Comparison of ENCODE assay signal across 7 mouse cellular contexts in the genomic region with DNA sequence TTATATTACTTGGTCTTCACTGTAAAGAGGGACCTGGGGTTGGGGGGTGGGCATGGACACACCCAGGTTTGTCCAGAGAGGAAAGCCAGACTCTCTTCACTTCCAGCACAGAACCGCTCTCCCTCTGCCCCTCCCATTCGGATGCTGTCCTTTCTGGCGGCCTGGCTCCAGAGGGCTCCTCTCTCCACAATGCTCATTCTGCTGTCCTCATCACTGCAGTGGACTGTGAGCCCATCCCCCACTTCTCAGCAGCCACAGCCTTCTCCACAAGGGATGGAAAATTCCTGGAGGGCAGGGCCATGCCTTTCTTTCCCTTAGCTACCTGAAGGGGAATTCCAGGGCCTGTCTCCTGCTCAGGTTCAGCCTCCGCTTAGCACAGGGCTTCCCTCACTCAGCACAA. TPM values are rescaled to one million over a fixed set of nuclear protein-coding genes. Genes with fewer than 3 reads are reported as not detected.
A peak's percentile ranks its signal among the peaks of the same experiment; 100 is the strongest.
DNase-seq lines count a peak whose midpoint lies in the region; ATAC-seq and TF ChIP-seq lines count a peak whose summit lies in the region.

No protein-coding gene starts in this region.

- H3K4me3 ChIP-seq in midbrain, embryonic 10.5 days = no peak overlapping the region
- no peak overlapping the region for H3K4me3 ChIP-seq in midbrain, embryonic 15.5 days
- H3K4me3 ChIP-seq in kidney, adult 2 months (ENCODE audit: insufficient read depth, low read depth, low read length) = no peak overlapping the region

- 31% methylated on average over 4 of the region's 4 CpGs for WGBS in midbrain, embryonic 10.5 days
- WGBS in midbrain, embryonic 15.5 days = 27% methylated on average over 4 of the region's 4 CpGs
- 46% methylated on average over 4 of the region's 4 CpGs for WGBS in kidney, adult 2 months

- ATAC-seq in midbrain, embryonic 15.5 days (replicated peaks) = no peak

- H3K4me2 ChIP-seq in midbrain, embryonic 15.5 days = no peak overlapping the region

- peak overlapping the region; percentile 58 for H3K27ac ChIP-seq in midbrain, embryonic 10.5 days (replicated peaks)
- no peak overlapping the region for H3K27ac ChIP-seq in midbrain, embryonic 15.5 days
- H3K27ac ChIP-seq in kidney, adult 2 months (ENCODE audit: insufficient read depth, low read depth, low read length) = no peak overlapping the region

- no peak for TF ChIP-seq POLR2A in kidney, adult 2 months (IDR thresholded peaks at IDR 0.05; ENCODE audit: low read depth, low read length)

- peaks cover 45% of the 10 kb centered on the region for H3K4me1 ChIP-seq in midbrain, embryonic 10.5 days
- H3K4me1 ChIP-seq in midbrain, embryonic 15.5 days = no peaks in the 10 kb centered on the region
- no peaks in the 10 kb centered on the region for H3K4me1 ChIP-seq in kidney, adult 2 months (ENCODE audit: control insufficient read depth, insufficient read depth, low read length)

- H3K9me3 ChIP-seq in midbrain, embryonic 10.5 days (replicated peaks) = no peaks in the 10 kb centered on the region
- no peaks in the 10 kb centered on the region for H3K9me3 ChIP-seq in midbrain, embryonic 15.5 days

- no peaks in the 10 kb centered on the region for H3K36me3 ChIP-seq in midbrain, embryonic 10.5 days
- no peaks in the 10 kb centered on the region for H3K36me3 ChIP-seq in midbrain, embryonic 15.5 days (replicated peaks)
- no peaks in the 10 kb centered on the region for H3K36me3 ChIP-seq in kidney, adult 2 months (ENCODE audit: control insufficient read depth, insufficient read depth, low read length)

- DNase-seq in midbrain, embryonic 10.5 days (ENCODE audit: low spot score) = peak; percentile 30
- peak; percentile 78 for DNase-seq in cerebellum, postnatal 10 days
- peak; percentile 53 for DNase-seq in kidney, adult 2 months
- peak; percentile 24 for DNase-seq in neural tube, embryonic 10.5 days (ENCODE audit: extremely low spot score, low spot score)
- DNase-seq in thymus, postnatal 4 days = no peak
- no peak for DNase-seq in left cerebral cortex, adult 9 months (ENCODE audit: low spot score in 2 of 2)

- no peak overlapping the region for H3K9ac ChIP-seq in midbrain, embryonic 15.5 days

- TF ChIP-seq CTCF in kidney, adult 2 months (conservative IDR thresholded peaks at IDR 0.05; ENCODE audit: insufficient read depth, insufficient read length, low read depth, low read length) = no peak

- no peaks in the 10 kb centered on the region for H3K27me3 ChIP-seq in midbrain, embryonic 10.5 days (ENCODE audit: low read depth, poor library complexity, severe bottlenecking)
- no peaks in the 10 kb centered on the region for H3K27me3 ChIP-seq in midbrain, embryonic 15.5 days (replicated peaks)
- H3K27me3 ChIP-seq in kidney, adult 2 months (replicated peaks; ENCODE audit: control insufficient read depth, insufficient read depth, low read length) = no peaks in the 10 kb centered on the region

RNA-seq across cellular contexts. Expression of gene Tpbgl, which starts 41.9 kb away (rescaled TPM):
- 0.32 and 0.79 TPM in 2 replicates for polyA plus RNA-seq in midbrain, embryonic 10.5 days (2016; fragmentation: Nextera tagmentation; extraction: Ambion mirVana)
- 1.1 and 1.4 TPM in 2 replicates for polyA plus RNA-seq in midbrain, embryonic 15.5 days (2015; fragmentation: Nextera tagmentation; extraction: Ambion mirVana)
- 3.8 and 4.0 TPM in 2 replicates for polyA plus RNA-seq in kidney, adult 2 months (2012; rRNA removed)

RNA-seq across cellular contexts. Expression of gene Slco2b1, which starts 42.3 kb away (rescaled TPM):
- 2.1 and 3.2 TPM in 2 replicates for polyA plus RNA-seq in midbrain, embryonic 10.5 days (2016; fragmentation: Nextera tagmentation; extraction: Ambion mirVana)
- polyA plus RNA-seq in midbrain, embryonic 15.5 days (2015; fragmentation: Nextera tagmentation; extraction: Ambion mirVana) = 6.0 and 7.2 TPM in 2 replicates
- polyA plus RNA-seq in kidney, adult 2 months (2012; rRNA removed) = 28.4 and 35.0 TPM in 2 replicates

Comparison
In these comparisons a context has a peak if more than half of its experiments do, and no peak if none do; other contexts are left out.
1. DNase-seq: peak in midbrain, embryonic 10.5 days (single experiment), cerebellum, postnatal 10 days (2 of 2), kidney, adult 2 months (single experiment) and neural tube, embryonic 10.5 days (single experiment); none in thymus, postnatal 4 days (single experiment) and left cerebral cortex, adult 9 months (0 of 2).